Mouse (Mus musculus): ENCODE measurements around the gene Aldh1a3. TPM values are rescaled to one million over a fixed set of nuclear protein-coding genes. Genes with fewer than 3 reads are reported as not detected.

The Aldh1a3 gene
- 2.2 and 3.7 TPM in 2 replicates for polyA plus RNA-seq (2014; fragmentation: Nextera tagmentation; extraction: Ambion mirVana)

DNA sequence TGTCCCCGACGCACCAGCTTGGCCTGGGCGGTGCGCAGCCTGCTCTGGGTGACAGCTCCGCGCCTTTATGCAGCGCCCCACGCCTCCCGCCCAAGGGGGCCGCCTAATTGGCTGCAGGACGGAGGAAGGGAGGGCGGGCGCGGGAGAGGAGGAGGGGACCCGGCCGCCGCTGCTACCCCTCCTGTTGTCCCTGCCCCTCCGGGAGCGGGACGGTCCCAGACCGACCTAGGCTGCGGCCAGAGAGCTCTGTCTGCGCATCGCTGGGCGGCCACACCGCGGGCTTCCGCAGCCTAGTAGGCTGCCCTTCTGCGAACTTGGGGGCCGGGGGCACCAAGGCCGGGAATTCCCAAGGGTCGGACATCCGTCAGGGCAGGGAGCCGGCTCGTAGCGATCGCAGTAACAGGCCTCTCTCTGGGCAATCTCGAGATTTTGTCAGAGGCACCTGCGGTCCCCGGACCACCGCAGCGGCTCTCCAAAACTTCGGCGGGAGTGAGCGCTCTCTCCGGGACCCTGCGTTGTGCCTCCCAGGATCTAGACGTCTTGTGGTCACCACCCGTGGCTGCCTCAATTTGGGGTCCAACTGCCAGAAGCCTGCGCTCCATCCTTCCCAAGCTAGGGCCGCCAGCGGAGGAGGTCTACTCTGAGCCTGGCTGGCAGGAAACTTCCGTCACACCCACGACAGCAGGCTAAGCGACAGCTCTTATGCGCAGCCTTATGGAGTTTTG, at the start of gene Aldh1a3:
Gene Aldh1a3, minus strand, starts transcription at position 81 of the 725 bp plus-strand sequence.
- WGBS = under 1% methylated on average over 47 of the region's 56 CpGs
- peak within 1 kb of the TSS; percentile 44 for H3K4me3 ChIP-seq (ENCODE audit: low read depth, low read length)

DNA sequence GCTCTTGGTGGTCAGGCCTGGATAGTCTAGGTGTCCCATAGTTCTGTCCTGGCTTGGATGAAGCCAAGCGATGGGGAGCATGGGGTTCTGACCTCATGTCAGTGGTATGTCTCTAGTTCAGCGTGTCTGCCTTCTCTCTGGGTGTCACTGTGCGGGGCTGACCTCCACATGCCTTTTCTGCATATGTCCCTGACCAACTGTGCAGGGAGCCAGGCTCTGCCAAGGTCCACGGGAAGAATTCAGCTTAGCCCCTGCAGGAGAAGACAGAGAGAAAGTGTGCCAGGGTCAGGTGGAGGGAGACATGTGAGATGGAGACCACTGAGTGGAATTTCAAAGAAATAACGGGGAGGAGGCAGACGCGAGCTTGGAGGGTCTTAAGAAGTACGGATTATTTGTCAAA, 49.0 kb upstream of the Aldh1a3 start:
- Histone ChIP-seq H3K4me1 (replicated peaks; ENCODE audit: control insufficient read depth, insufficient read depth, low read length) (no peaks in the 10 kb centered on the region; the same call in 1 of the 2 replicates), H3K4me3 (ENCODE audit: low read depth, low read length) (no peak overlapping the region), H3K27me3 (ENCODE audit: control insufficient read depth, insufficient read depth, low read length) (no peaks in the 10 kb centered on the region), H3K9ac (ENCODE audit: low read length) (no peak overlapping the region), H3K9me3 (ENCODE audit: control insufficient read depth, low read length) (no peaks in the 10 kb centered on the region), H3K36me3 (ENCODE audit: control insufficient read depth, insufficient read depth, low read length) (no peaks in the 10 kb centered on the region), H3K27ac (ENCODE audit: low read depth, low read length) (no peak overlapping the region), H3K4me2 (ENCODE audit: low read depth, low read length, severe bottlenecking) (no peak overlapping the region)
- no peak for DNase-seq (ENCODE audit: low spot score)
- WGBS = 45% methylated on average over 8 of the region's 8 CpGs
- no peak for ATAC-seq (replicated peaks; ENCODE audit: low FRiP score)

More for the DNA sequence above, at the start of gene Aldh1a3:
- DNase-seq (ENCODE audit: low spot score) (peak; percentile 75), ATAC-seq (replicated peaks; ENCODE audit: low FRiP score) (peak; percentile 79)
- Histone ChIP-seq H3K4me2 (ENCODE audit: low read depth, low read length, severe bottlenecking) (peak within 1 kb of the TSS; percentile 84), H3K36me3 (ENCODE audit: control insufficient read depth, insufficient read depth, low read length) (no peaks in the 10 kb centered on the region), H3K9me3 (ENCODE audit: control insufficient read depth, low read length) (no peaks in the 10 kb centered on the region), H3K27me3 (ENCODE audit: control insufficient read depth, insufficient read depth, low read length) (peaks cover 49% of the 10 kb centered on the region), H3K27ac (ENCODE audit: low read depth, low read length) (no peak within 1 kb of the TSS), H3K9ac (ENCODE audit: low read length) (peak within 1 kb of the TSS; percentile 24; the same call in 1 of the 2 replicates), H3K4me1 (replicated peaks; ENCODE audit: control insufficient read depth, insufficient read depth, low read length) (peaks cover 9% of the 10 kb centered on the region; the same call in 1 of the 2 replicates)

DNA sequence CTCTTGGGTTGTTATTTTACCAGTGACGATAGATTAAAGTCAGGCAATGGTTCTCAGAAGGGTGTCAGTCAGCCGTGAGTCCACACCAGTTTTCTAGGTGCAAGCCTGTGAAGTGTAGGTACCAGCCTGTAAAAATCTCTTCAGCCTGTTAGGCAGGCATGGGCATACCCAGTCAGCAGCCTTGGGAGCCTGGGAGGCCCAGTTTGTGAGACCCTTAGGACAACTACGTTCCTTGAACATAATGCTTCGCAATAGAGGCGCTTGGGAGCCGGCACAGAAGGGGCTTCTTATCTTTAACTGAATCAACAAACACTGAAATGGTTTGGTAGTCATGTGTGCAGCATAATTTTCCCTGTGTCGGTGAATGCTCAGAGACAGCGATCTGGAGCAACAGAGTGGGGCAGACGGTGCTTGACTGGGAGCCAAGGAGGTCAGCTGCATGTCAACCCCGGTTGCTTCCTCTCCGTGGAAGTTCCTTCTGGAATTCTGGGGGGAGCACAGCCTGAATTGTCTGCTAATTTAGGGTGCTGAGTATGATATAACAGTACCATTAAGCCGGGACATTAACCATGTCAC, 44.4 kb upstream of the Aldh1a3 start:
- no peak overlapping the region for H3K27ac ChIP-seq (ENCODE audit: low read depth, low read length)
- no peak for ATAC-seq (replicated peaks; ENCODE audit: low FRiP score)

DNA sequence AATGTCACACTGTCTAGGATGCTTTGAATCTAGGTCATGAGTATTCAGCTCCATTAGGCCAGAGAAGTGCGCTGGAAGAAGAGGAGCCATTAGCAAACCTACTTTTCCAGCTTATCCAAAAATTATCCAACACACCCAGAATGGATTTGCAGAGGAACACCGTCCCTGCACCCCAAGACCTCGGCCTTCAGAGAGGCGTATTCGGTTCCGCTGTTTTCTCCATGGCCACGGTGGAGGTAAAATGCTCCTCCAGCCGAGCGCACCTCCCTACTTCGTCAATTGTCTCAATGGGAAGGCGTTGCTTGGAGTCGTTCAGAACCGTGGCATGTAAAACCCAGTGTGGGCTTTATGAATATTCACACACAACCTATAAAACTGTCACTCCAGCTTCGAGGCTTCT, 39.3 kb upstream of the Aldh1a3 start:
- Histone ChIP-seq H3K9me3 (ENCODE audit: control insufficient read depth, low read length) (no peaks in the 10 kb centered on the region), H3K4me2 (ENCODE audit: low read depth, low read length, severe bottlenecking) (no peak overlapping the region), H3K27ac (ENCODE audit: low read depth, low read length) (no peak overlapping the region), H3K36me3 (ENCODE audit: control insufficient read depth, insufficient read depth, low read length) (no peaks in the 10 kb centered on the region), H3K4me3 (ENCODE audit: low read depth, low read length) (no peak overlapping the region), H3K4me1 (replicated peaks; ENCODE audit: control insufficient read depth, insufficient read depth, low read length) (no peaks in the 10 kb centered on the region), H3K9ac (ENCODE audit: low read length) (no peak overlapping the region), H3K27me3 (ENCODE audit: control insufficient read depth, insufficient read depth, low read length) (no peaks in the 10 kb centered on the region)
- no peak for DNase-seq (ENCODE audit: low spot score)
- 94% methylated on average over 14 of the region's 14 CpGs for WGBS
- ATAC-seq (replicated peaks; ENCODE audit: low FRiP score) = no peak

More for the DNA sequence above, 44.4 kb upstream of the Aldh1a3 start:
- no peaks in the 10 kb centered on the region for H3K9me3 ChIP-seq (ENCODE audit: control insufficient read depth, low read length)
- H3K36me3 ChIP-seq (ENCODE audit: control insufficient read depth, insufficient read depth, low read length) = no peaks in the 10 kb centered on the region
- no peak overlapping the region for H3K4me3 ChIP-seq (ENCODE audit: low read depth, low read length)
- no peak for DNase-seq (ENCODE audit: low spot score)
- WGBS = 82% methylated on average over 12 of the region's 12 CpGs
- H3K4me2 ChIP-seq (ENCODE audit: low read depth, low read length, severe bottlenecking) = no peak overlapping the region
- H3K27me3 ChIP-seq (ENCODE audit: control insufficient read depth, insufficient read depth, low read length) = no peaks in the 10 kb centered on the region
- H3K9ac ChIP-seq (ENCODE audit: low read length) = no peak overlapping the region
- no peaks in the 10 kb centered on the region; the same call in 1 of the 2 replicates for H3K4me1 ChIP-seq (replicated peaks; ENCODE audit: control insufficient read depth, insufficient read depth, low read length)

DNA sequence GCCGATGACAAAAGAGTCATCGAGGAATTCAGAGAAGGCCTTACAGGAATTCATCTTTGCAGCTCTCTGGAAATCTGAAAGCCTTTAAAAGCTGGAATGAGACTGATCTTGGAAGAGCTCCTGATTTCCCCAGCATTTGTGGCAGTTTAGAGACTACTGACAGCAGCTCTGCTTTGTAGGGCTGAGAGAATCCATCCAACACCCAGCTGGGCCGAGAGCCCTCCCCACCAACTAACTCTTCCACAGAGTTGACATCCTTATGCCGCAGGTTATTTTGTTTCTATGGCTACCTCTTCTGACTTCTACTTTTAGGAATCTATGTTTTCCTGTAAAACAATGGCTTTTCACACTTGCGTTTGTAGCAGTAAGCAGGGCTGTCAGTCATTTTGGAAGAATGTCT, 37.9 kb upstream of the Aldh1a3 start:
- Histone ChIP-seq H3K4me3 (ENCODE audit: low read depth, low read length) (no peak overlapping the region), H3K4me2 (ENCODE audit: low read depth, low read length, severe bottlenecking) (no peak overlapping the region), H3K36me3 (ENCODE audit: control insufficient read depth, insufficient read depth, low read length) (no peaks in the 10 kb centered on the region), H3K4me1 (replicated peaks; ENCODE audit: control insufficient read depth, insufficient read depth, low read length) (no peaks in the 10 kb centered on the region), H3K9ac (ENCODE audit: low read length) (no peak overlapping the region), H3K27me3 (ENCODE audit: control insufficient read depth, insufficient read depth, low read length) (no peaks in the 10 kb centered on the region), H3K9me3 (ENCODE audit: control insufficient read depth, low read length) (no peaks in the 10 kb centered on the region), H3K27ac (ENCODE audit: low read depth, low read length) (no peak overlapping the region)
- no peak for DNase-seq (ENCODE audit: low spot score)
- WGBS = 84% methylated on average over 5 of the region's 5 CpGs
- no peak for ATAC-seq (replicated peaks; ENCODE audit: low FRiP score)

DNA sequence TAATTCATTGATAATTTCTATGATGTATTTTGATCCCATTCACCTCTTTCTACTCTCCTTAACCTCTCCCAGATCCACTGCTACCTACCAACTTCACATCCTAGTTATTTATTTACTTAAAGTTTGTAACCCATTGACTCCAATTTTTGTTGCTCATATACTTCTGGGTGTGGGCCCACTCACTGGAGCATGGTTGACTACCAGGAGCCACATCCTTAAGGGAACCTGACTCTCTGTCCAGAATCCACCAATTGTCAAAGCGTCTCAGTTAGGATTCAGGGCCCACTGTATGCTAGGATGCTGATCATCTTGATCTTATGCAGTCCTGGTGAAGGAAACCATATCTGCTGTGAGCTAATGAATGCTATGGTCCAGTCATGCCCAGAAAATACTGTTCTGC, 35.8 kb upstream of the Aldh1a3 start:
- no peaks in the 10 kb centered on the region for H3K4me1 ChIP-seq (replicated peaks; ENCODE audit: control insufficient read depth, insufficient read depth, low read length)
- no peaks in the 10 kb centered on the region for H3K36me3 ChIP-seq (ENCODE audit: control insufficient read depth, insufficient read depth, low read length)
- no peak overlapping the region for H3K4me3 ChIP-seq (ENCODE audit: low read depth, low read length)
- H3K27me3 ChIP-seq (ENCODE audit: control insufficient read depth, insufficient read depth, low read length) = no peaks in the 10 kb centered on the region
- 69% methylated on average over 1 of the region's 1 CpGs for WGBS
- DNase-seq (ENCODE audit: low spot score) (no peak), ATAC-seq (replicated peaks; ENCODE audit: low FRiP score) (no peak)
- H3K27ac ChIP-seq (ENCODE audit: low read depth, low read length) = no peak overlapping the region
- H3K4me2 ChIP-seq (ENCODE audit: low read depth, low read length, severe bottlenecking) = no peak overlapping the region
- H3K9me3 ChIP-seq (ENCODE audit: control insufficient read depth, low read length) = no peaks in the 10 kb centered on the region
- H3K9ac ChIP-seq (ENCODE audit: low read length) = no peak overlapping the region

DNA sequence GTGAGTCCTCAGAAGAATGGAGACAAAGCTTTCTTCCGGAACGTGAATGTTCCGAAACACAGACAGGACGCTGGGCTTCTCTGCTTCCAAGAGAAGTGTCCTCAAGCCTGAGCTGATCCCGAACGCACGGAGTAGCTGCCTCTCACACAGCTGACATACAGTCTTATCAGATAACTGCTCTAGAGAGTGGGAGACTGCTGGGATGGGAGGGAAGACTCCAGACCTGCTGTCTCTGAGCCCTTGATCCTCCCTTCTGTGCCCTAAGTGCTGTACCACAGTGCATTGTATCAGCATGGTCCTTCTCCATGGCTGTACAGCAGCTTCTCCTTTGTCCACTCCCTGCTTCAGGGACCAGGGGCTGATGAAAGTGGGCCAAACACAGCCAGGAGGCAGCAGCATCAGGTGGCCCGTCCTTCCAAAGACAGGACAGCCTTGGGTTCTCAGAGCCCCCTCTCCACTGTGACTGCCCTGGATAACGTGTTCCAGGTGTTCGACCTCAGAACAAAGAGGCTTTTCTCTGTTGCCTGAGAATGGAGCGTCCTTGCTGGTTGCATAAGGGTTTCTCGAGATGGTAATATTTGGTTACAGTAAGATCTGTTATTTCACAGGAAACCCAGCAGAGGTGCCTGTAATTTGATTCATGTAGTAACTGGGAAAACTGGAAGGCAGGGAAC, 24.4 kb upstream of the Aldh1a3 start:
- Histone ChIP-seq H3K27ac (ENCODE audit: low read depth, low read length) (no peak overlapping the region), H3K9me3 (ENCODE audit: control insufficient read depth, low read length) (no peaks in the 10 kb centered on the region), H3K4me1 (replicated peaks; ENCODE audit: control insufficient read depth, insufficient read depth, low read length) (no peaks in the 10 kb centered on the region), H3K36me3 (ENCODE audit: control insufficient read depth, insufficient read depth, low read length) (no peaks in the 10 kb centered on the region), H3K9ac (ENCODE audit: low read length) (no peak overlapping the region), H3K27me3 (ENCODE audit: control insufficient read depth, insufficient read depth, low read length) (no peaks in the 10 kb centered on the region), H3K4me3 (ENCODE audit: low read depth, low read length) (no peak overlapping the region), H3K4me2 (ENCODE audit: low read depth, low read length, severe bottlenecking) (no peak overlapping the region)
- DNase-seq (ENCODE audit: low spot score) = no peak
- no peak for ATAC-seq (replicated peaks; ENCODE audit: low FRiP score)
- 59% methylated on average over 12 of the region's 12 CpGs for WGBS

DNA sequence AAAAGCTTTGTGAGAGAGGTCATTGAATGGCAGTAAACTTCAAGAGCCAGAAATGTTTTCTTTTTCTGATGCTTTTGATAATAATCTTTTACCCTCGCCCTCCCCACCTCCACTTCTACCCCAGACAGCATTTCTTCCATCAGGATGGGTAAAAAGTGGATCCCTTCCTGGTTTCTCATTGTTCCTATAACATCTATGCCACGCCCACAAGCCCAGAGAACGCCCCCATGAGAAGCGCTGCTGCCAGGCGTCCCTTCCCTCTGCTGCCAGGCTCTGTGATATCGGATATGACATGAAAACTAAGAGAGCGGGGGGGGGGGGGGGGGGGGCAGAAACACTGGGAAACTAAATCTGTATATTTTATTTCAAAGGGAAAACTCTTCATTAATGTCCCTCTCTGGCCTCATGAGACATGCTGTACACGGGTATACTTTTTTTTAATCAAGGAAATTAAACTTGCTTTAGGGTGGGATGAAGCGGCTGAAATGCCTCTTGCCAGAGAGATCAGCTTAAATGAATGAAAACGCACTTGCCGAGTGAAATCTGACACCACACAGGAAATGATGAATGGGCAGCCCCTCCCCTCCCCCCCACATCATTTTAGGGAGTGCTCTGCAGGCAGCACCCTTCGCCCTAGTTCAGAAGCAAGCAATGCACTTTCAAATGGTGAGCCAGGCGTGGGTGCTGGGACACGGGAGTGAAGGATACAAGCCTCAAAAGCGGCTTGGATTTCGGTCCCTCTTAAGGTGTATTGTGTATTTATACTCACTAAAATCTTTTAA, 22.8 kb upstream of the Aldh1a3 start:
- peak overlapping the region; percentile 22; the same call in 1 of the 2 replicates for H3K4me3 ChIP-seq (ENCODE audit: low read depth, low read length)
- DNase-seq (ENCODE audit: low spot score) = peak; percentile 81
- H3K27ac ChIP-seq (ENCODE audit: low read depth, low read length) = no peak overlapping the region
- 5% methylated on average over 15 of the region's 16 CpGs for WGBS
- H3K9ac ChIP-seq (ENCODE audit: low read length) = no peak overlapping the region; the same call in 1 of the 2 replicates
- H3K27me3 ChIP-seq (ENCODE audit: control insufficient read depth, insufficient read depth, low read length) = no peaks in the 10 kb centered on the region
- H3K36me3 ChIP-seq (ENCODE audit: control insufficient read depth, insufficient read depth, low read length) = no peaks in the 10 kb centered on the region
- H3K4me2 ChIP-seq (ENCODE audit: low read depth, low read length, severe bottlenecking) = peak overlapping the region; percentile 45
- no peaks in the 10 kb centered on the region for H3K9me3 ChIP-seq (ENCODE audit: control insufficient read depth, low read length)
- 0 out of 2 replicates have a peak, but pooled peaks cover 4% of the 10 kb centered on the region for H3K4me1 ChIP-seq (replicated peaks; ENCODE audit: control insufficient read depth, insufficient read depth, low read length)
- ATAC-seq (replicated peaks; ENCODE audit: low FRiP score) = peak; percentile 84

Data from forebrain, embryonic 11.5 days (tissue).